ENCODE assay signal across 7 mouse cellular contexts in the genomic region with DNA sequence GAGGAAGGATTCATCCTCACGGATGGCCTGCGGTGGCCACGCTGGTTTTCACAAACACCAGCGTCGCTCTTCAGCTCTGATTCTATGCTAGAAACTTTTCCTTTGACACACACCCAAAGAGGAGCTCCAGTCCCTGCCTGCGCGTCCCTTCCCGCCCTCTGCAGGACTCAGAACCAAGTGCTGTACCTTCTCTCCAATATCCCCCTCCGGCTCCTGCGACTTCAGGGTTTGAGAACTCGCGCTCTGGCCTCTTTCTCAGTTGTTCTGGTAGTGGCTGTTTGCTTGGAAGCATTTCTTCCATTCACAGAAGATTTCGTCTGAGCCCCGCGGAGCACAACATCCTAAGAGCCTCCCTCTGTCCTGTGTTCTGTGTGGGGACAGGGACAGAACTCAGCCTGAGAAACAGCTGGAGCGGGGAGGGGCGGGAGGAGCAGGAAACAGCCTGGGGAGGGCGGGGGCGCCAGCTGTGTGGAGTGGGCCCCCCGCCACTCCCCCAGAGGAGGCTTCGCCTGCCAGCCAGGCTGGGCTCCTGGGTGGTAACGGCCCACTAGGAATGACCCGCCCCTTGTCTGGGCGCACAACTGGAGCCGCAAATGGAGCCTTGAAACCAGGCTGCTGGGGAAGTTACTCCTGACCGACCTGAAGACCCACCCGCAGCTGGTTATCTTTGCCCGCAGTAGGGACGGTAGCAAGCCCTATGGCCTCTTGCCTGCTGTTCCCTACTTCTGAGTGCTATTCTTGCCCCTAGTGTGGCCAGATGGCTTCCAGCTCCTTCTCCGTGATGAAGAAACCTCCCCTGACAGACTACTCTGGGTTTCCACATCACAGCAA. TPM values are rescaled to one million over a fixed set of nuclear protein-coding genes. Genes with fewer than 3 reads are reported as not detected.
A peak's percentile ranks its signal among the peaks of the same experiment; 100 is the strongest.
DNase-seq lines count a peak whose midpoint lies in the region; ATAC-seq and TF ChIP-seq lines count a peak whose summit lies in the region.

A gene (minus strand): TSS at position 392 of the 831 bp plus-strand sequence.

- no peaks in the 10 kb centered on the region for H3K9me3 ChIP-seq in kidney, embryonic 15.5 days (replicated peaks)
- no peaks in the 10 kb centered on the region for H3K9me3 ChIP-seq in stomach, embryonic 16.5 days (replicated peaks; ENCODE audit: control insufficient read depth, low read length)

- TF ChIP-seq CTCF in heart, adult 2 months (IDR thresholded peaks at IDR 0.05) = peak; percentile 49

- no peak for TF ChIP-seq EP300 in heart, adult 2 months (IDR thresholded peaks at IDR 0.05; ENCODE audit: insufficient read depth, low read depth, low read length)

- peaks cover 8% of the 10 kb centered on the region for H3K4me1 ChIP-seq in heart, adult 2 months (ENCODE audit: control insufficient read depth, insufficient read depth, low read length)
- H3K4me1 ChIP-seq in kidney, embryonic 15.5 days = peaks cover 19% of the 10 kb centered on the region
- peaks cover 11% of the 10 kb centered on the region; the same call in 1 of the 2 replicates for H3K4me1 ChIP-seq in stomach, embryonic 16.5 days (ENCODE audit: control insufficient read depth, insufficient read depth, low read length)

- peak within 1 kb of the TSS; percentile 70 for H3K9ac ChIP-seq in heart, adult 2 months (ENCODE audit: low read depth, low read length)
- H3K9ac ChIP-seq in kidney, embryonic 15.5 days = peak within 1 kb of the TSS; percentile 27; the same call in 1 of the 2 replicates
- H3K9ac ChIP-seq in stomach, embryonic 16.5 days (ENCODE audit: low read length) = peak within 1 kb of the TSS; percentile 36

- peak; percentile 62 for TF ChIP-seq POLR2A in heart, adult 2 months (IDR thresholded peaks at IDR 0.05; ENCODE audit: insufficient read depth, low read depth, low read length)

- intact Hi-C loops in heart, adult 2 months (cut with DNase I) = loop anchor here (5.0 kb wide), 1 partner anchor 43 kb away; no protein-coding TSS in a partner anchor

- DNase-seq in adrenal gland, adult 8-10 months = no peak
- peak; percentile 47 for DNase-seq in embryo, embryonic 10.5 days (ENCODE audit: low spot score)
- peak; percentile 81 to 87 for DNase-seq in heart, adult 2 months
- peak; percentile 54 for DNase-seq in lung, postnatal 25 days (ENCODE audit: low spot score)
- DNase-seq in layer of hippocampus, adult 18-20 months (ENCODE audit: low spot score in 2 of 2) = no peak

- no peaks in the 10 kb centered on the region for H3K36me3 ChIP-seq in heart, adult 2 months (ENCODE audit: control insufficient read depth, insufficient read depth, low read length)
- no peaks in the 10 kb centered on the region for H3K36me3 ChIP-seq in kidney, embryonic 15.5 days
- no peaks in the 10 kb centered on the region for H3K36me3 ChIP-seq in stomach, embryonic 16.5 days (ENCODE audit: control insufficient read depth, insufficient read depth, low read length)

- peak within 1 kb of the TSS; percentile 42 for H3K4me3 ChIP-seq in heart, adult 2 months
- peak within 1 kb of the TSS; percentile 31 for H3K4me3 ChIP-seq in kidney, embryonic 15.5 days (replicated peaks)
- peak within 1 kb of the TSS; percentile 38 for H3K4me3 ChIP-seq in stomach, embryonic 16.5 days (replicated peaks; ENCODE audit: low read length)

- no peaks in the 10 kb centered on the region for H3K79me2 ChIP-seq in heart, adult 2 months (replicated peaks; ENCODE audit: control insufficient read depth, insufficient read depth, low read length)

- WGBS in heart, adult 2 months = 3% methylated on average over 30 of the region's 30 CpGs
- 8% methylated on average over 30 of the region's 30 CpGs for WGBS in kidney, embryonic 15.5 days
- 6% methylated on average over 30 of the region's 30 CpGs for WGBS in stomach, embryonic 16.5 days

- H3K27ac ChIP-seq in heart, adult 2 months = peak within 1 kb of the TSS; percentile 78
- H3K27ac ChIP-seq in kidney, embryonic 15.5 days = peak within 1 kb of the TSS; percentile 23; the same call in 1 of the 2 replicates
- H3K27ac ChIP-seq in stomach, embryonic 16.5 days (ENCODE audit: low read length) = peak within 1 kb of the TSS; percentile 31; the same call in 1 of the 2 replicates

- ATAC-seq in kidney, embryonic 15.5 days (replicated peaks; ENCODE audit: low FRiP score) = peak; percentile 40; the same call in 1 of the 2 replicates
- ATAC-seq in stomach, embryonic 16.5 days (ENCODE audit: insufficient read depth, low FRiP score) = peak; percentile 71; the same call in 1 of the 2 replicates

- no peaks in the 10 kb centered on the region for H3K27me3 ChIP-seq in heart, adult 2 months (ENCODE audit: control insufficient read depth, insufficient read depth, low read length)
- H3K27me3 ChIP-seq in kidney, embryonic 15.5 days = peaks cover 28% of the 10 kb centered on the region
- H3K27me3 ChIP-seq in stomach, embryonic 16.5 days (ENCODE audit: control insufficient read depth, insufficient read depth, low read length) = peaks cover 6% of the 10 kb centered on the region

- peak within 1 kb of the TSS; percentile 56 for H3K4me2 ChIP-seq in kidney, embryonic 15.5 days
- peak within 1 kb of the TSS; percentile 41 for H3K4me2 ChIP-seq in stomach, embryonic 16.5 days (ENCODE audit: low read depth, low read length)

RNA-seq across cellular contexts. Expression of the gene that starts here (rescaled TPM):
- 10 to 100 TPM; 14.2 to 27.6 (median 21.2) TPM for total RNA-seq in adrenal gland, adult 8-10 months (2022)
- 10 to 100 TPM; 22.0 to 28.5 TPM for total RNA-seq in heart, adult 2 months (2021)
- polyA plus RNA-seq in heart, adult 2 months (2012; rRNA removed) = 42.0 and 43.6 TPM in 2 replicates
- 5.0 and 6.0 TPM in 2 replicates for polyA plus RNA-seq in kidney, embryonic 15.5 days (2015; fragmentation: Nextera tagmentation; extraction: Ambion mirVana)
- polyA plus RNA-seq in stomach, embryonic 16.5 days (2015; fragmentation: Nextera tagmentation; extraction: Ambion mirVana) = 3.4 and 4.2 TPM in 2 replicates
- total RNA-seq in layer of hippocampus, adult 18-20 months (2021) = 1 to 10 TPM; 4.6 to 4.8 TPM

Comparison
In these comparisons a context has a peak if more than half of its experiments do, and no peak if none do; other contexts are left out.
1. DNase-seq: peak in embryo, embryonic 10.5 days (single experiment), heart, adult 2 months (2 of 2) and lung, postnatal 25 days (single experiment); none in adrenal gland, adult 8-10 months (single experiment) and layer of hippocampus, adult 18-20 months (0 of 2).
2. H3K27ac ChIP-seq: peak in every context shown above with its lines; median percentile 78 in heart, adult 2 months; 31 in stomach, embryonic 16.5 days; 23 in kidney, embryonic 15.5 days.
3. Peak in every context shown above with its lines, with median percentiles within 50 percentile points of each other: H3K4me3 ChIP-seq and H3K9ac ChIP-seq.